Mouse (Mus musculus) kidney, adult 8-10 months (tissue): ENCODE measurements at regions not wholly inside any gene's neighbourhood (a gene's known extent, or its start where the extent isn't known, plus 50 kb on each side); places are given as distances from the start of the nearest gene placed in this dataset.

Source experiments
- DNase-seq, 2 experiments: peaks; one replicate each; pipeline ENCODE4 v3.0.0; 2022

GRCm38 (mm10) chr3:48911758-48912157 lies 845.4 kb downstream of the Pcdh18 start:
- DNase-seq, result no peak

DNA sequence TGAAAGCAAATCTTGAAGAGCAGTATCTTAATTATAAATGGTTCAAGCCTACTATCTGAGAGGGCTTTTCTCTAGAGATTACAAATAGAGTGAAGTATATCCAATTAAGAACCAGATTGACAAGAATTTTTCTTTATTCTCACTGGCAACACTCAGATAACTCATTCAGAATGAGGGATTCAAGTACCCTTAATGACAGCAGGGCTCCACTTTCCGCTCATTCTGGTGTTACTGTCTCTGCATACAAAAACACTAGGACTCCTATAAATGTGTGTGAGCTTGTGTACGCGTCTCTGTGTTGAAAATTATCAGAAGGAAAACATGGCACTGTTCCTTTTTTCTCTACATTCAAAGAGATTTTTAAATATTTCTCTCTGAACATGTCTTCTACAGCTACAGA lies 866.7 kb downstream of the Pcdh18 start:
- no peak for DNase-seq

DNA sequence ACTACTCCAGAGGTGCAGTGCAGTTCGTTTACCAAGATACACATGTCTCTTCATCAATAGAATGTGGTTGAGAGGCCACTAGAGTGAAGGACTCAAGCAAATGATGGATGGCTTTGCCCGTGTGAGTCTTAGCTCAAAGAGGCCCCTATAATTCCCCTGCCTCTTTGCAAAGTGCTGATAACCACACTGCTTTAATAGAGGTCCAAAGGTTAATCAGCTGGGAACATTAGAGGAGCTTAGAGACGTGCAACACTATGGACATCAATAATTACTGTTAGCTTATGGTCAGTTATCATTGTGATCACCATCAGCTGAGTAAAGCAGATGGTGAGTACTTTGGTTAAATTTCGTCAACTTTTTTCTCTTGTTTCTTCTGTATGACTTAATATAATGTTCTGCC lies 869.2 kb downstream of the Pcdh18 start:
- DNase-seq, result no peak

DNA sequence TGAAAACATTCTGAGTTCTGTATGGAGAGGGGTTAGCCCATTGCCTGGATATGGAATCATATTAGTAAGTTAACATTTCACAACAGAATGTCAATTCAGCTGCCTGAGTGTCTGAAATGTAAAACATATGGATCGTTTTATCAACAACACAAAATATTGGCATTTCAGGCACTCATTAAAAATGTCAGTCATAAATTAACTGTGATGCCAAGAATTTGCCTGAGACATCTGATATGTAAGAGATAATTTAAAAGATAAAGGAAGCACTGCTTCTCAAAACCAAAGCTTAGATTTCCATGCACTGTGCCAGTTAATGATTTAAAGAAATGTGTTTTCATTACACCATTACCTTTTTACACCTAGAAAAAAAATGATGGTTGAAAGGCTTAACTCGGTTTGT lies 887.6 kb downstream of the Pcdh18 start:
- no peak for DNase-seq

DNA sequence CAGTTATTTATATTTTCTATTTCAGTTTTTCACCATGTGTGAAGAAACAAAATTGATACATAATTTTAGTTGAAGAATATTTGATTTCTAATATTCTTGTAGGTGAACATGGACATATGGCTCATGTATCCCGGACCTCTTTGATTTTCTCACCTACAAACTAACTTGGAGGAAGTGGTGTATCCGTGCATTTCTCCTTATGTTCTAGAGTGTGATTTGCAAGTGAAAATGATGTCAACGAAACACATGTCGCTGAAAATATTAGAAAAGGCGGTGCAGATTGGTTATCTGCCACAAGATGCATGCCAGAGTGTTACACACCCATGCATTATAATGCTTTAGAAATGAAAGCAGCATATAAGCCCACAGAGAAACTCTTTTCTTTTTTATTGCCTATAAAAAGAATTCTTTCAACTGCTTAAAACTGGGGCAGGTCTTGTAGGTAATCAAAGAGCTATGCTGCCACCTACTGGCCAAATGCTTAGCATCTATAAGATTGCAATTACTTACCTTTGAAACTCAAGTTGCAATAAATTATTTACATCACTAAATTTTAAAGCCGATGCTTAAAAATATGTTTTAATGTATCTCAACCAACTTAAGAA lies 911.0 kb downstream of the Pcdh18 start:
- DNase-seq, result peak; percentile 3 to 49

- no peak for DNase-seq
Measured at GRCm38 (mm10) chr3:48840692-48841091, 916.4 kb downstream of the Pcdh18 start.

DNA sequence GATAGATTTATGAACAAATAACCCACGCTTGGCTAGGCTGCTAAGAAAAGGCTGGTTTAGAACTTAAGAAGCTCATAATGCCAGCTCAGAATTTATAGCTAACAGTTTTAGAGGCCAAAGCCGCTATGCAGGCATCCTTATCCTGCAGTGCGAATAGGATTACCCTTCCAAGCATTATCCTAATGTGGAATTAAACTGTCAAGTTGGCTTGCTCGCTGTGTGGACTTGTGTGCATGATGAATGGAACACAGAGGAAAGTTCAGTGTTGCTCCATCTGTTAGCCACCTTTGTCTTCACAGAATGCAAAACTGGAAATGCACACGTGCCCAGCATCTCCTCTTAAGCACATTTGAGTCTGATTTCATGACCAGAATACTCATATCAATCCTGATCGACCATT lies 933.8 kb downstream of the Pcdh18 start:
- no peak for DNase-seq

- no peak for DNase-seq
Measured at GRCm38 (mm10) chr3:48804398-48804797, 952.7 kb downstream of the Pcdh18 start.

DNA sequence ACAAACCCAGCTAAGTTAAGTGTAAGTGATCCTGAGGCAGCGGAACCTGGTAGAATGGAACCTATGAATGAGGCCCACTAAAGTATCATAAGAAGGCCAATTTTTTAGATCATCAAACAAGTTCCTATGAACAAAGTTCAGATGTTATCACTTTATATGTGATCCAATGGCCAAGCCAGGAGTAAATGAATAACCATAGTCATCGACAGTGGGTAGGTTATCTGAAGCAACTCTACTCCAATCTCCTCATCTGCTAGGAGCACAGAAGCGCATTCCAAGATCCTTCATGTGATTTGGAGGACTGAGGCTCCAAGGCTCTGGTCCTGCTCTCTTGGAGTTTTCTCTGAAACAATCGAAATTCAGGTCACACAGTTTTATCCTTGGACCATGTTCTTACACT lies 985.4 kb downstream of the Pcdh18 start:
- no peak for DNase-seq
